Mouse (Mus musculus) midbrain, embryonic 13.5 days (tissue): Measurements from ENCODE around the gene Tssk2. TPM values are rescaled to one million over a fixed set of nuclear protein-coding genes. Genes with fewer than 3 reads are reported as not detected.

Experiments used
- ATAC-seq: fragments of 200-750 bp; cut with Nextera tagmentation; 2 replicates; pipeline ENCODE4 v1.8.0; 2017; ENCODE audit warnings: mild to moderate bottlenecking, moderate TSS enrichment, moderate library complexity
- H3K27ac ChIP-seq: fragments of 300-500 bp; sonication (generic); 2 replicates; pipeline ENCODE4 v1.5.1; 2015; ENCODE audit warnings: inconsistent platforms, mild to moderate bottlenecking, moderate library complexity
- H3K27me3 ChIP-seq: fragments of 300-500 bp; sonication (generic); 2 replicates; pipeline ENCODE4 v1.6.1; 2015; ENCODE audit warnings: mild to moderate bottlenecking, inconsistent platforms
- H3K36me3 ChIP-seq: fragments of 300-500 bp; sonication (generic); 2 replicates; pipeline ENCODE4 v1.6.1; 2015; ENCODE audit warnings: mild to moderate bottlenecking, inconsistent platforms
- H3K4me1 ChIP-seq: fragments of 300-500 bp; sonication (generic); replicated peaks from 2 replicates; pipeline ENCODE4 v1.6.1; 2015; ENCODE audit warnings: inconsistent platforms
- H3K4me2 ChIP-seq: fragments of 300-500 bp; sonication (generic); replicated peaks from 2 replicates; pipeline ENCODE4 v1.6.1; 2015; ENCODE audit warnings: moderate library complexity, mild to moderate bottlenecking, inconsistent platforms
- H3K4me3 ChIP-seq: fragments of 300-500 bp; sonication (generic); replicated peaks from 2 replicates; pipeline ENCODE4 v1.5.1; 2015; ENCODE audit warnings: mild to moderate bottlenecking, inconsistent platforms
- H3K9ac ChIP-seq: fragments of 300-500 bp; sonication (generic); replicated peaks from 2 replicates; pipeline ENCODE4 v1.6.1; 2015; ENCODE audit warnings: mild to moderate bottlenecking, inconsistent platforms
- H3K9me3 ChIP-seq: fragments of 300-500 bp; sonication (generic); 2 replicates; pipeline ENCODE4 v1.6.1; 2016; ENCODE audit warnings: mild to moderate bottlenecking, inconsistent platforms
- WGBS: fragments of 180-500 bp; shearing (Covaris S2); methylation state at CpG from one replicate; pipeline ENCODE4 v1.1.7; 2015; 5-methylcytosine and 5-hydroxymethylcytosine counted together
- polyA plus RNA-seq: library from polyadenylated mRNA; unstranded; fragments of >200 nt; fragmentation: Nextera tagmentation; extraction: Ambion mirVana; gene quantifications from 2 replicates; pipeline ENCODE4 v1.2.1, GENCODE M21; 2015

The Tssk2 gene
- 0.14 and 0.19 TPM in 2 replicates for polyA plus RNA-seq

GRCm38 (mm10) chr16:17898462-17898861 lies at the start of gene Tssk2, which contains the start of gene Dgcr2:
Gene Tssk2 (plus strand): TSS chr16:17898637.
Gene Dgcr2 (minus strand): TSS chr16:17898562.
- H3K9ac ChIP-seq, result no peak within 1 kb of the TSS
- 94% methylated on average over 14 of the region's 14 CpGs for WGBS
- no peaks in the 10 kb centered on the region for H3K4me1 ChIP-seq
- no peak within 1 kb of the TSS for H3K4me2 ChIP-seq
- no peaks in the 10 kb centered on the region for H3K9me3 ChIP-seq
- H3K27me3 ChIP-seq, result no peaks in the 10 kb centered on the region
- ATAC-seq, result 0 out of 2 replicates have a peak, but pooled peaks have one; percentile 34
- H3K4me3 ChIP-seq, result no peak within 1 kb of the TSS
- H3K27ac ChIP-seq, result no peak within 1 kb of the TSS
- H3K36me3 ChIP-seq, result peaks cover 56% of the 10 kb centered on the region

DNA sequence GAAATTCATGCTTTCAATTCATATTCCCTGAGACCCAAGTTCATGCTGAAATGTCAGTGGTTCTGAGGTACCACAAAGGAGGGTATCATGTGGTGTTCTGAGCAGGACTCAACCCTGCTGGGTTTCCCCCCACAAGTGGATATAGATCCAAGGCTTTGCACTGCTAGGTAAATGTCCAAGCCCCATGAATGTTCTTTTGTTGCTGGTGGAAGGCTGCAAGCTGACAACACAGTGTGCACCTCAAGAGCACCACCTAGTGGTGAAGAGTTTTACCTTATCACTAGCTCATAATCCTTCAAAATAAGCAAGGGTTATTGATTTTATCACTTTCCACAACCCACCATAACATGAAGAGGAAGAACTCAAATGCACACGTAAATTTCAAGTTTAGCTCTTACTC lies 49.5 kb upstream of the Tssk2 start:
- WGBS, result 36% methylated on average over 1 of the region's 1 CpGs
- 0 out of 2 replicates have a peak overlapping the region, but pooled peaks have one; percentile 41 for H3K9ac ChIP-seq
- peaks cover 87% of the 10 kb centered on the region for H3K36me3 ChIP-seq
- H3K4me2 ChIP-seq, result no peak overlapping the region
- peak overlapping the region; percentile 62 for H3K27ac ChIP-seq
- H3K9me3 ChIP-seq, result no peaks in the 10 kb centered on the region
- no peaks in the 10 kb centered on the region for H3K27me3 ChIP-seq
- H3K4me1 ChIP-seq, result no peaks in the 10 kb centered on the region
- ATAC-seq, result peak; percentile 74; the same call in 1 of the 2 replicates
- no peak overlapping the region for H3K4me3 ChIP-seq

- 86% methylated on average over 6 of the region's 6 CpGs for WGBS
- no peaks in the 10 kb centered on the region for H3K27me3 ChIP-seq
- no peak overlapping the region for H3K4me2 ChIP-seq
- no peaks in the 10 kb centered on the region for H3K4me1 ChIP-seq
- no peak overlapping the region for H3K4me3 ChIP-seq
- H3K9ac ChIP-seq, result no peak overlapping the region
- no peaks in the 10 kb centered on the region for H3K9me3 ChIP-seq
- 0 out of 2 replicates have a peak, but pooled peaks have one; percentile 40 for ATAC-seq
- no peak overlapping the region for H3K27ac ChIP-seq
- peaks cover 87% of the 10 kb centered on the region for H3K36me3 ChIP-seq
These were observed 49.0 kb upstream of the Tssk2 start for GRCm38 (mm10) chr16:17849486-17849885.

- no peak overlapping the region for H3K4me2 ChIP-seq
- no peaks in the 10 kb centered on the region for H3K27me3 ChIP-seq
- WGBS, result 96% methylated on average over 5 of the region's 5 CpGs
- H3K36me3 ChIP-seq, result peaks cover 85% of the 10 kb centered on the region
- H3K27ac ChIP-seq, result no peak overlapping the region
- no peak overlapping the region for H3K4me3 ChIP-seq
- no peak for ATAC-seq
- no peaks in the 10 kb centered on the region for H3K9me3 ChIP-seq
- H3K4me1 ChIP-seq, result no peaks in the 10 kb centered on the region
- no peak overlapping the region for H3K9ac ChIP-seq
These were observed 47.1 kb upstream of the Tssk2 start for GRCm38 (mm10) chr16:17851331-17851730.

DNA sequence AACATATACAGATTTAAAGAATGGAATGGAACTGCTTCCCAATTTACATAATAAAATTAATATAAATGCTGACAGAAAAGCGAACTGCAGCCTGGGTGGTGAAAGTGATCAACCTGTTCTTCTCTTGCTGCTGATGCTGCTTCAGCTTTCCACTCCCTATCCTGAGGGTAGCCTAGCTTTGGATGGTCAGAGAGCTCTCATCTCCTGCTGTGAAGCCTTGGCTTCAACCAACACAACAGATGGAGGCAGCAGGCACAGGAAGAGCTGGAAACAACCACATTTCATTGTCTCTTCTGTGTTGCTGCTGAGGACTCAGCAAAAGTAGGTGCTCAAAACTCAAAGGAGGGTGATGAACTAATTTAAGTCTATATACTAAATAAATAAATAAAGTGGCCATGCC lies 46.6 kb upstream of the Tssk2 start:
- no peak overlapping the region for H3K4me2 ChIP-seq
- H3K27me3 ChIP-seq, result no peaks in the 10 kb centered on the region
- no peak overlapping the region for H3K27ac ChIP-seq
- no peaks in the 10 kb centered on the region for H3K9me3 ChIP-seq
- ATAC-seq, result no peak
- WGBS, result 92% methylated on average over 1 of the region's 1 CpGs
- no peak overlapping the region for H3K4me3 ChIP-seq
- H3K36me3 ChIP-seq, result peaks cover 85% of the 10 kb centered on the region
- H3K4me1 ChIP-seq, result no peaks in the 10 kb centered on the region
- no peak overlapping the region for H3K9ac ChIP-seq

- WGBS, result 90% methylated on average over 2 of the region's 2 CpGs
- no peak overlapping the region for H3K4me3 ChIP-seq
- H3K9me3 ChIP-seq, result no peaks in the 10 kb centered on the region
- no peaks in the 10 kb centered on the region for H3K4me1 ChIP-seq
- no peak overlapping the region for H3K27ac ChIP-seq
- H3K9ac ChIP-seq, result no peak overlapping the region
- peaks cover 88% of the 10 kb centered on the region for H3K36me3 ChIP-seq
- no peaks in the 10 kb centered on the region for H3K27me3 ChIP-seq
- H3K4me2 ChIP-seq, result no peak overlapping the region
- ATAC-seq, result no peak
These were observed 45.2 kb upstream of the Tssk2 start for GRCm38 (mm10) chr16:17853263-17853662.

DNA sequence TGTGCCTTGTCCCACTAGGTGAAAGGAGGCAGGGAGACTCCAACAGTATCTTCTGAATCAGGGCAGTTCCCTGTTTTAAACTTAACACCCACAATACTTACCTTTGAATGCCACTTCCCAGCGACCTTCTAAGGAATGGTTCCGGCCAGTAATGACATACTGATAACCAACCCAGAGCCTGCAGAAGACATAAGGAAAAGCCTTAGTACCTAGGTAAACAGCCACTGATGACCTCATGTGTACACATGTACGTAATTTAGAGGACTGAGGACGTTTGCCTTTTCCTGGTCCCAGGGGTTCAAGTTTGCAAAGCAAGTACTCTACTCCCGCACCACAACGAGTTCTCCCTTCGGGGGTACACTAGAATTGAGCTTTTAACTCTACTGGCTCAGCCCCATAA lies 41.3 kb upstream of the Tssk2 start:
- no peak overlapping the region for H3K4me2 ChIP-seq
- no peak overlapping the region for H3K4me3 ChIP-seq
- no peak overlapping the region for H3K27ac ChIP-seq
- no peak overlapping the region for H3K9ac ChIP-seq
- H3K27me3 ChIP-seq, result no peaks in the 10 kb centered on the region
- H3K9me3 ChIP-seq, result no peaks in the 10 kb centered on the region
- peaks cover 71% of the 10 kb centered on the region for H3K36me3 ChIP-seq
- no peak for ATAC-seq
- H3K4me1 ChIP-seq, result peaks cover 8% of the 10 kb centered on the region
- WGBS, result 92% methylated on average over 7 of the region's 7 CpGs

DNA sequence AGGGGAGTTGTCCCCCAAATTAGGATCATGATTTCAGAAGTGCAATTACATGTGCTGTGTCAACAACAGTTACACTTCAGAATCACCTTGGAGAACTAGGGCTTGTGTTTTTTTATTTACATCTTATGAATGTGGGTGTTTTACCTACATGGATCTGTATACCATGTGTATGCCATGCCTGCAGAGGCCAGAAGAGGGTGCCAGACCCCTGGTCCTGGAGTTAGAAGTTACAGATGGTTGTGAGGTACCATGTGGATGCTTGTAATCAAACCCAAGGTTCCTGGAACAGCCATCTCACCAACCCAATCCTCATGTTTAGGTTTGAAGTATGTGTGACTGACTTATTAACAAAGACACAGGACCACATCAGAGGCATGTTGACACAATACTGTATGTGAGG lies 39.8 kb upstream of the Tssk2 start:
- ATAC-seq, result peak; percentile 55; the same call in 1 of the 2 replicates
- no peak overlapping the region for H3K4me3 ChIP-seq
- peaks cover 15% of the 10 kb centered on the region for H3K4me1 ChIP-seq
- H3K9me3 ChIP-seq, result no peaks in the 10 kb centered on the region
- no peak overlapping the region for H3K9ac ChIP-seq
- no peak overlapping the region for H3K4me2 ChIP-seq
- H3K36me3 ChIP-seq, result peaks cover 60% of the 10 kb centered on the region
- no peak overlapping the region for H3K27ac ChIP-seq
- no peaks in the 10 kb centered on the region for H3K27me3 ChIP-seq

DNA sequence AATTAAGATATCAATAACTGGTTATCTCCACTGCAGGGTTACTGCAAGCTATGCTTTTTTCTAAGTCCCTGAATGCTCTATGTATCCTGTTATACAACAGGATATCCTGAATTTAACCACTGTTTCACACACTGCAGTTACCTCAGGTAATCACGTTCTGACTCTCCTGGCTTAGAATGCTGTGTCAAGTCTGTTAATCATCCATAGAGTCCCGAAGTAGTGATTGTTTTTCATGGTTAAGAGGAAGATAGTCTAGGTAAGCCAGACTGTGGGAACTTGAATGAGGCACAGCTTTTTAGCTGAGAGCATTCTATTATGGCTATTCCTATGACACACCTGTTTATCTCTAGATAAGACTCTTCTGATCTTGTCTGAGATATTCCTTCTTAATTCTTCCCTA lies 33.1 kb upstream of the Tssk2 start:
- no peaks in the 10 kb centered on the region for H3K27me3 ChIP-seq
- H3K9me3 ChIP-seq, result no peaks in the 10 kb centered on the region
- no peak overlapping the region for H3K9ac ChIP-seq
- 93% methylated on average over 2 of the region's 2 CpGs for WGBS
- peaks cover 31% of the 10 kb centered on the region for H3K36me3 ChIP-seq
- no peak overlapping the region for H3K4me3 ChIP-seq
- H3K4me1 ChIP-seq, result peaks cover 15% of the 10 kb centered on the region
- H3K27ac ChIP-seq, result no peak overlapping the region
- no peak for ATAC-seq
- no peak overlapping the region for H3K4me2 ChIP-seq

DNA sequence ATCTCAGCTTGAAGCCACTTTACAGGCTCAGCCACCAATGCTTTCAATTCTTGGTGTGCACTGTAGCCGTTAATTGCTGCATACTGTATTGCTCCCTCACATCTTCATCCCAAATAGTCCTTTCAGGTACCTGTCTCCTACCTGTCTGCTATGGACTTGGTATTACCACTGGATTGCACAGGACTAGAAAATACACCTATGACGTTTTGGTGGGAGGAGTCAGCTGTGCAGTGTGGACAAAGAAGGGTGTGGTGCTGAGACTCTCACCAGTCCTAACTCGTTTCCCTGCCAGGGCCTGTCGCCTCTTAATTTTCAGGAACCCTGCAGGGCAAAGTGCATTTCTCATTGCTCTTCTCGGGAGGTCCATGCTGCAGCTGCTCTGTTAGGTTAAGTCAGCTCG lies 32.7 kb upstream of the Tssk2 start:
- Histone ChIP-seq H3K4me2 (no peak overlapping the region), H3K4me3 (no peak overlapping the region), H3K9me3 (no peaks in the 10 kb centered on the region), H3K36me3 (peaks cover 36% of the 10 kb centered on the region), H3K27ac (no peak overlapping the region), H3K27me3 (no peaks in the 10 kb centered on the region), H3K9ac (no peak overlapping the region), H3K4me1 (peaks cover 15% of the 10 kb centered on the region)
- ATAC-seq, result no peak
- WGBS, result 73% methylated on average over 6 of the region's 6 CpGs

- Histone ChIP-seq H3K27ac (no peak overlapping the region), H3K4me1 (0 out of 2 replicates have a peak, but pooled peaks cover 2% of the 10 kb centered on the region), H3K36me3 (peaks cover 48% of the 10 kb centered on the region), H3K9ac (no peak overlapping the region), H3K27me3 (no peaks in the 10 kb centered on the region), H3K4me3 (no peak overlapping the region), H3K4me2 (no peak overlapping the region), H3K9me3 (no peaks in the 10 kb centered on the region)
- no peak for ATAC-seq
- 93% methylated on average over 5 of the region's 5 CpGs for WGBS
These were observed 27.2 kb upstream of the Tssk2 start for GRCm38 (mm10) chr16:17871248-17871647.

- H3K27me3 ChIP-seq, result no peaks in the 10 kb centered on the region
- peaks cover 50% of the 10 kb centered on the region for H3K36me3 ChIP-seq
These were observed 25.4 kb upstream of the Tssk2 start for GRCm38 (mm10) chr16:17872995-17873394.

DNA sequence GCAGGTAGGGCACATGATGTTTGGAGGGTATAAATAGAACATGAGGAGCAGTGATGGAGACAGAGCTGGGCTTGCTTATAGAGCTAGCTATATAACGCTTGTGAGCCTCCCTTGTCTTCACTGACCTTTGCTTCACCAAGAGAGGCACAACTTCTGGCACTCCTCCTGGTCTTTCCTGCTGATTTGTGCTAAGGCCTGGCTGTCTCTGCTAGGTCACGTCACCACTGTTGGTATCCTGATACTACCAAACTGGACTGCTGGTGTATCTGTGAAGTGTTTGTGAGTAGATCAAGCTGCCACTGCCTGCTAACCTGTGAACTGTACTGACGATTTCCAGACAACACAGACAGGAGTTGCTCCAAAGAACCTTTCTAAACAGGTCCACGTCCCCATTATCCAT lies 23.3 kb upstream of the Tssk2 start:
- 0 out of 2 replicates have a peak, but pooled peaks cover 2% of the 10 kb centered on the region for H3K4me1 ChIP-seq
- H3K4me3 ChIP-seq, result no peak overlapping the region
- H3K27me3 ChIP-seq, result no peaks in the 10 kb centered on the region
- H3K4me2 ChIP-seq, result no peak overlapping the region
- peaks cover 50% of the 10 kb centered on the region for H3K36me3 ChIP-seq
- H3K9me3 ChIP-seq, result no peaks in the 10 kb centered on the region
- H3K27ac ChIP-seq, result no peak overlapping the region
- 89% methylated on average over 4 of the region's 4 CpGs for WGBS
- H3K9ac ChIP-seq, result no peak overlapping the region
- no peak for ATAC-seq

More at GRCm38 (mm10) chr16:17872995-17873394, 25.4 kb upstream of the Tssk2 start:
- H3K9me3 ChIP-seq, result no peaks in the 10 kb centered on the region
- no peak overlapping the region for H3K4me3 ChIP-seq
- H3K9ac ChIP-seq, result no peak overlapping the region
- ATAC-seq, result no peak
- no peak overlapping the region for H3K27ac ChIP-seq
- H3K4me1 ChIP-seq, result 0 out of 2 replicates have a peak, but pooled peaks cover 2% of the 10 kb centered on the region
- H3K4me2 ChIP-seq, result no peak overlapping the region
- WGBS, result 73% methylated on average over 4 of the region's 4 CpGs
